Mouse (Mus musculus) heart, adult 2 months (tissue): ENCODE measurements around the gene Rapgef5.

ENCODE experiments used
- CTCF ChIP-seq: fragments of 200-600 bp; IDR thresholded peaks from 2 replicates; pipeline ENCODE4 v1.8.1; 2022; ENCODE audit warnings: antibody characterized with exemption, mild to moderate bottlenecking, moderate library complexity
- EP300 ChIP-seq: fragments of 200-500 bp; IDR thresholded peaks from 2 replicates; pipeline ENCODE4 v1.6.1; 2011; ENCODE audit warnings: low read depth, low read length, control low read depth; ENCODE audit not compliant: insufficient read depth
- POLR2A ChIP-seq: fragments of 200-500 bp; IDR thresholded peaks from 2 replicates; pipeline ENCODE4 v1.6.1; 2011; ENCODE audit warnings: mild to moderate bottlenecking, low read depth, low read length, control low read depth; ENCODE audit not compliant: insufficient read depth

GRCm38 (mm10) chr12:117554612-117555063 is 38.4 kb downstream of the Rapgef5 start:
- TF ChIP-seq CTCF (no peak), POLR2A (no peak), EP300 (no peak)
